Mouse (Mus musculus): Measurements from ENCODE around the gene Scp2.

The Scp2 gene

DNA sequence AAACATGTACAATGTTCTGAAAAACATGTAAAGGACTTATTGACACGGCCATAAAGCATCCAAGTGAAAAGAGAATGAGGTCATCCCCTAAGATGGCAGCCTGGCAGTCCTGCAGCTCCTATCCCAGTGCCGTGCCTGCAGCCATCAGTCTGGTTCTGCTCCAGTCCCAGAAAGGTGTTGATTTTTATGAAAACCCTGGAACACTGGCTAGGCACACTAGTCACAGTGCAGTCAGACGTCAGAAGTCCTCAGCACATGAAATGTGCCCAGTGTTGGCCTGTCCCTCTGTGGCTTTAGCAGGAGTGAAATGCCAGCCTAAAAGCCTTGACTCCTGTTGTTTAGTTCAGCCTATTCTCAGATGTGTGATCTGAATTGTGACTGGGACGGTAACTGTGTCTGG lies 84.0 kb downstream of the Scp2 start:
- no peak for DNase-seq (ENCODE audit: low read depth, low spot score)

DNA sequence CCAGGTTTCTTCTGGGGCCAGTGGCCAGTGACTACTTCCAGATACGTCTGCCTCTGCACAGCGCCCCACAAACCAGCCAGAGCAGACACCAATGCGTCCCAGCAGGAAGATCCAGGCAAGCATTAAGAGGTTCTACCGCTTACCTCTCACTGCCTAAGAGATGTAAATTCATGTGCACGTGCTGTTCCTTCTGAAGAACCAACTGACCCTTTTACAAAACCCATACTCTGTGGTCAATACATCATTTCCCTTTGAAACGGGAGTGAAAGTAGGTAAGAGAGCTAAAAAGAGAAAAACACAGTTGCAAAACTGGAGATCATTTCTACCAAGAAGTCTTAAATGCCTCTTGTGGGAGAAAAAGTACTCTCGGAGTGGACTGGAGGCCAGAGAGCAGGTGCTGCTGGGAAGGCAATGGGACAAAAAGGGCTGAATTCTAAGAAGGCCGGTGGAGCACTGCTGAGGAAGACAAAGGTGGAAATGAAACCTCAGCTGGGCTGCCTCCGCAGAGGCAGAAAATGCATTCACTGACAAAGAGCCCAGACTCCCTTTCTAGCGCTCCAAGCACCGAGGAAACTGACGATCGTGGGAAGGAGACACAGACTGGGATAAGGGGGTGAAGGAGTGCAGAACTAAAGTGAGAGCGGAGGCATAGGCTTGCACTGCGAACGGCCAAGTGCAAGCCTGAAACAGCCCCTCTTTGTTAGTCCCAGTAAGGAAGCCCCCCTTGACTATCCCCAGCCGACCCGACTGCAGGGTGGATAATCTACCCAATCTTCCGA lies 85.0 kb downstream of the Scp2 start:
- no peak for DNase-seq (ENCODE audit: low read depth, low spot score)

DNA sequence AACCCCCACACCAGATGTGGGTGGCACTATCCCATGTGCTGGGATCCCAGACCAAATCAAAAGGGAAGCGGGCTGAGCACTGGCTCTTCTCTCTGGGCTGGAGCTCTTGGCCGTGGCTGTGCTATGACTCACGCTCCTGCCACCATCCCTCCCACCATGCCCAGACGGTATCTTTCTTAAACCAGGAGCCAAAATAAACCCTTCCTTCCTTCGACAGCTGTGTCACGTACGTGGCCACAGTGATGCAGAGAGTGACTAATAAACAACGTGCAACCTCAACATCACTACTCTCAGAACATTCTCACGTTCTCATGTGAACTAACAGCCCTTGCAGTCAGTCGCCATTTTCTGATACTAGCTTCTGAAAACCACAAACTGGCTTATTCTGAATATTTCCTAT lies 86.6 kb downstream of the Scp2 start:
- DNase-seq (ENCODE audit: low read depth, low spot score) = no peak

DNA sequence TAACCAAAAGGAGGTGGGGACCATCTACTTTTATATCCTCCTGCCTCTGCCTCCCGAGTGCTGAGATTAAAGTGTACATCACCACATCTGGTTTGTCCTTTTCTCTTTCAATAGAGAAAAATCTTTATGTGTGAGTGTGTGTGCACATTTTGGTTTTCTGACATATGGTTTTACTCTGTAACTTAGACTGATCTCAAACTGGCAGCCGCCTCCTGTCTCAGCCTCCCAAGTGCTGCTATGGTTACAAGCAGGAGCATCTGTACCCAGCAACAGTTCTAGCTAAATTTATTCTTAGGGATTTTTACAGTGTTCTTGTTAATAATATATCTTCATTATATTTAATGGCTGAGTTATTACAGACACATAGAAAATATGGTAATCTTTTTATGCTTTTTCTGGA lies 87.6 kb downstream of the Scp2 start:
- no peak for DNase-seq (ENCODE audit: low read depth, low spot score)

DNA sequence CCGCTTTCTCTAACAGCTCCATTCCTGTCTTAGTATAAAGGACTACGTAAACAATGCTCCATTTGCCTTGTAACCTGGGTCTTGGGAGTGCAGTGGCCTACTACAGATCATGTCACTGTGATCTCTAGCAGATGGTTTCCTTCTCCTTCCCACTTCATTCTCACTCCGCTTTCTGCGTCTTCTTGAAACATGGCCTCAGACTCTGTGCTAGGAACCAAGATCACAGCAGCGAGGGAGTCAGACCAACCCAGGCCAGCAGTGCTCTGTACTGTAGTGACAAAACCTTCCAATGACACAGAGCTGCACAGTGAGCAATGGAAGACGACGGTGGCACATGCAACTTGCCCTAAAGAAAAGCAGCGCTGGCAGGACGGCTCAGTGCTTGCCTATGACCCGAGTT lies 88.9 kb downstream of the Scp2 start:
- DNase-seq (ENCODE audit: low read depth, low spot score) = no peak

DNA sequence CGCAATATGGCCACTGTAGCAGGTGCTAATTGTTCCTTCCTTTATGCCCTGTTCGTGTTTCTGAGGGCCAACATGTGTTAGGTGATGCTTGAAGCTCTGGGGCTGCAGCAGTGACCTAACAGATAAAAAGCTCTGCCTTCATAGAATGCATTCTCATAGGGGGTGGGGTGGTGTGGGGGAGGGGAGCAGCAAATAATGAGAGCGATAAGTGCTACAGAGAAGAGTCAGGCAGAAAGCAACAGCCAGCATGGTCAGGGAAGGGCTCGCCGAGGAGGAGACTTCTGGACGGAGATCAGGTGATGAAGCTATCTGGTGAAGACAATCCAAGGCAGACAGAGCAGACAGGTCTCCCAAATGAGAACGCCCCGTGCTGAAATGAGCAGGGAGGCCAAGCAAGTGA lies 92.1 kb downstream of the Scp2 start:
- no peak for DNase-seq (ENCODE audit: low read depth, low spot score)

DNA sequence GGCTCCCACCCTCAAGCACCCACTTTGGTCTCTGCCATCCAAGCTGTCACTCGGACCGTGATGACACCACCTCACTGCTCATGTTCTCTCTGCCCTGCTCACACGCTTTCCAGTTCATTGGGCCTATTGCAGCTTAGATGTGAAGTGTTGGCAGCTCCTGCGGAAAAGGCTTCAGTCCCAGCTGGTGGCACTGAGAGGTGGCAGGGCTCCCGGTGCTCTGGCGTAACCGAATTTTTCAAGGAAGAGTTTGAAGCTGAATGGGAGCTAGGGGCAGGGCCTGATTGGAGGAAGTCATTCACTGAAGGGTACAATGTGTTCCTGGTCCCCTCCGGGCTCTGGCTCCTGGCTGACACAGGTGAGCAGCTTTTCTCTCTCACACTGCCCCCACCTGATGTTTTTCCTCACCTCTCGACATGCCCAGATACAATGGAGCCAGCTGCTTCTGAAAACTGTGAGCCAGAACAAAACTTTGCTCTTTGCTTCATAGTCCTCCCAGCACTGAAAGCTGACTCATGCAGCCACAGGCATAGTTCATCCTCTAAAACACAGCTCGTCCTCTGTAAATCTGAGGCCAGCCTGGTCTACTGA lies 93.0 kb downstream of the Scp2 start:
- DNase-seq (ENCODE audit: low read depth, low spot score) = no peak

DNA sequence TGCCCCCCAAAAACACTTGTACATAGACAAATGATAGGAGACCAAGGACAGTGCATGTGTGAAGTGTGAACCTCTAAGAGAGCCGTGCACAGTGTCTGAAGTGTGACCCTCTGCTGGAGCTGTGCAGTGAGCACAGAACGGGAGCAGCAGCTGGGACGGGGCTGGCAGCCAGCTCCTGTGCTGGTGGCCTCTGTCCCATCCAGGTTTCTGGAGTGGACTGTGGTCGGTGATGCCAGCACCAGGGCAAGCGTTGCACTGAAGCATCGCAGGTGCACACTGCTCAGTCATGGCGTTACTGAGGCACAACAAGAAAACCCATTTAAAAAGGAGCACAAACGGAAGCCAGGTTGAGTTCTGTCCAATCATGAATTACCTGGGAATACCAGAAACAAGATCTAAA lies 98.7 kb downstream of the Scp2 start:
- no peak for DNase-seq (ENCODE audit: low read depth, low spot score)

DNA sequence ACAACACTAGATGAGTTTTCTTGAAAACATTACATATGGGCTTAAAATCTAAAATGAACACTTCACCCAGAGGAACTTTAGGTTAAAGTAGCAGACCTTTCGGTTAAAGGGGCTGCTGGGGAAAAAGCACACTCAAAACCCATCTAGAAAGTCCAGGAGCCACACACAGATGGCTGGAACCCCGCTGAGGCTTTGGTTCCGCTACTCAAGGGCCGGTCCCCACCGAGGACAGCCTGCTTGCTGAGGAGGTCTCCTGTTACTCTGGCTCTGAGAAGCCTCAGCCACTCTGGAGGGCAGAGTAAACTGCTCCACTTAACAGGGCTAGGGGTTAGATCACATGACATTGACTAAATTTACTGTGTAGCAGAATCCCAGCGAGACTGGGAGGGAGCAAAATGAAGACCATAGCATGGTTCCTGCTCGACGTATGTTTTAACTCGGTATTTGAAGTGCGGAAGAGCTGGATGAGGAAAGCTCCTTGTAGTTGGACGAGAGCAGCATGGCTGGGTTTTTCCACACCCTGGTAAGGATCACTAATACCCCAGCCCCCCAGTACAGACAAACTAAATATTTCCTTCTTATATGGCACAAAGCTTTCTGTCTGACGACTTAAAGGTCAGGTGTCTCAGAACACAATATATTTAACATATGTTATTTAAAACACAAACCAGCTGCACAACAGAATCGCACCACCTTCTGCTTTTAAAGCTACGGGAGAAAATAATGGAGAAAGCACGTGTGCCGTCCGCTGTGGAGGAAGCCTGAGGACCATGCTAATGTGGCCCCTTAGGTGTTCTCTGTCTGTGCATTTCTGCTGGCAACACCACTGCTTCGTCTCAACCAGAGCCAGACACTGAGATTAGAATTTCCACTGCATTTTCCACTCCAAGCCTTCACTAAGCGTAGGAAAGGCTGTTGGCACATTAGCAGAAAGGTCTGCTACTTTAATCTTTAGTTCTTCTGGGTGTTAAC lies 99.4 kb downstream of the Scp2 start:
- DNase-seq (ENCODE audit: low read depth, low spot score) = no peak

DNA sequence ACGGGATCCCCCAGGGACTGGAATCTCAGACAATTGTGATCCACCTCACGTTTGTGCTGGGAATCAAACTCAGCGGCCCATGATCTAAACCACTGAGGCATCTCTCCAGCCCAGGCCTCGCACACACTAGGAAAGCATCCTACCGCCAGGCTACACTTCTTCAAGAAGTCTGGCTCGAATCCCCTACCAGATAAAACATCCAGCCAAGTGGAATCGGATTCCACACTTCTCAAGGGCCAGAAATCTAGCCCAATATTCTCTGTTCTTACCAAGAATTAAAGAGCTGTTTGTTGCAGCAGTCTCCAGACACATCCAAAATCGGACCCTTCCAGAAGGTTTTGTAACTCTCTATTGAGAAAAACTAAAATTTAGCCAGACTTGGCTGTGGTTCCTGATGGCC lies 107.8 kb downstream of the Scp2 start:
- no peak for DNase-seq (ENCODE audit: low read depth, low spot score)

DNA sequence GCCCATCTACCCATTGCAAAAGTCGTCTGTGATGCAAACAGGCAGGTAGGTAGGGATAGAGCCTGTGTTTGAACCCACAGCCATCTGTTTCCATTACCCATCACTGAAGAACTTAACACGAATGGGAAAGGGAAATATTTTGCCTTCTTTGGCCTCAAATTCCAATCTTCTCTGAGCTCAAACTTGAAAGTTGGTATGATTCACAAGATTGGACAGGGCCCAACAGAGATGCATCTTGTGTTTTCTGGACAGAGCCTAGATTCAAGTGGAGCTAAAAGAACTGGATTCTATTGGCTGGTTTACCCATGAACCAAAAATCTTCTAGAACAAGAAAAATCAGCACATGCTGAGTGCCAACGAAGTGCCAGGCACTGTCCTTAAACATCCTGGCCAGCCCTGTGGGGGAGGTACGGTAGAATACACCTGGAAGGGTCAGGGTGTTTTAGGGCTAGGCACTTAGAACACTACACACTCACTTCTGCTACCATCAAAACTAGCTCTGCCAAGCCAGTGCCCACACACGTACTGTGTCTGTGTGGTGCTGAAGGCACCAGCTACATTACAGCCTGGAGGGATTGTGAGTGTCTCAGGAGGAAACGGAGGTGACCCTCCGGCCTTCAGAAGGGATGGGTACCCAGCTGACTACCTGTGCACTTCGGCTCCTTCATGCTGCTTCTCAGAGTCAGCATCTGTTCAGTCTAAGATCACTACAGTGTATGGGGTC lies 111.6 kb downstream of the Scp2 start:
- no peak for DNase-seq (ENCODE audit: low read depth, low spot score)

DNA sequence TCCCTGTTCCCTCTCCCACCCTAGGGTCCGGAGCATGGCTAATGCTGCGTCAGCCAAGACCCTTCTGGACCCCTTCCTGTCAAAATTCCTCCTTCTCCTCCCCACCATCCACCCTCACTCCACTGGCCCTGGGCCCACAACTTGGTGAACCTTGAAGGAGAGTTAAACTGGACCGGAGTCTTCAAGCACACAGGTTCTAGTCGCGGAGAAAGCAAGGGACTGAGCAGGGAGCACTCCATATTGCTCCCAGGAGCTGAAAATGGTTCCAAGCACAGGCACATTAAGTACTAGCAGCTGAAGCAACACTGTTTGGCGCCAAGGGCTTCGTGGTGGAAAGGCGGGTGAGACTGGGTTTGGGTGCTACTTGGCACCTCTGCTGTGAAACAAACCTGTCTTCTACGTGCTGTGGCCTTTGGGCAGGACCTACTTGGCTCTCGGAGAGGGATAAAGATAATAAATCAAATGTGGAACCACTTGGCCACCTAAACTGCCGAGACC lies 112.4 kb downstream of the Scp2 start:
- DNase-seq (ENCODE audit: low read depth, low spot score) = no peak

DNA sequence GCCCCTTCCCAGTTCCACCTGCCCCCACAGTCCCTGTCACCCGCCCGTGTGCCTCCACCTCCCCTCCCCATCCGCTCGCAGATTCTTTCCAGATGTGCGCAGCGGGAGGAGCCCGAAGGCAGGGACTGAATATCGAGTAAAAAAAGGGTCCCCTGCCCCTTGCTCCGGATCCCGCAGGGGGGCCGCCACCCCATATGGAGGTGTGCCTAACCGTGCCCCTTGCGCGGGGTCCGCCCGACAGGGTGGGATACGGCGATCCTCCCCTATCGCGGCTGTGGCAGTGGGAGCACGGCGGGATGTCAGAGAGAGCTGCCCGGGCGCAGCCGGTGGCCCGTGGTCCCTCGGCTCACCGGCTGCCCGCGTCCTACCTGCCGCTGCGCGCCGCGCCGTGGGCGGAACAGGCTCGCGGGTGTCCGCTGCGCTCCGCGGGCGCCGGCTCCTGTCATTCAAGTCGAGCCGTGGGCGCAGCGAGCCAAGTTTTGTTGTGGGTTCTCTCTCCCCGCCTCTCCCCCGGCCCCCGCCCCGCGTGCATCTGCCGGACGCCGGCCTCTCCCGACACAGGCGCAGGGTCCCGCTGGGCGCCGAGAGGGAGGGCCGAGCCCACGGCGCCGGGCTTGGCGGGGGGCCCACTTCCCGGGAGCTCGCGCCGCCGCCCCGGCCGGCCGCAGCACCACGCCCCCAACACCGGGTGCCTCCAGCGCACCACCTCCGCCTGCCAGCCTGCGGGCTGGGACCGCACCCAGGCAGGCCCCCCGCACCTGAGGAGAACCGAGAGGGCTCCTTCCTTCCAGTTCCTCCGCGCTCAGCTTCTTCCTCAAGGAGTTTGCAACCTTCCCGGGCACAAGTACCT lies 113.1 kb downstream of the Scp2 start:
- no peak for DNase-seq (ENCODE audit: low read depth, low spot score)

DNA sequence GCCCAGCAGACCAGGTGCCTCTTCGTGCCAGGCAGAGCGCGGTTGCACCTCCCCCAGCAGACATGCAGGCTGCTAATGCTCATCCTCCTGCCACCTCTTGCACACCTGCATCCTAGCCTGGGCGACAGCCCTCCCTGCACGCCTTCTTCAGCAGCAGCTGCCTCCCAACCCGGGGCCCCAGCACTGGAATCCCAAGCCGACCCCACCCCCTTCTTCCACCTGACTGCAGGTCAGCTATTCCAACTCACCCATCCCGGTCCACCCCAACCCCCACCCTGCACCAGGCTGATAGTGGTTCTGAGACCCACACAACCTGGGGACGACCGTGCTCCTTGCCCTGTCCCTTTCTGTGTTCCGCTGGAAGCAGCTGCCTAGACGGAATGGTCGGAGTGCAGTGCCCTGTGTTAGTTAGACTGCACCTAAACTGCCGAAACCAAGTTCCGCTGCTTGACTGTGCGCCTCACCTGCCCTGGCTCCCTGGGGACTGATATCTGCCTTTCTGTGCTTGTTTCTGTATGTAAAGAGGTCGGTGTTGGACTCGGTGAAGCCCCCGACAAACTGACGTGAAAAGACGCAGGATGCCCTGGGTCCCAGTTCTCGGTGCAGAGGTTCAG lies 113.8 kb downstream of the Scp2 start:
- no peak for DNase-seq (ENCODE audit: low read depth, low spot score)

DNA sequence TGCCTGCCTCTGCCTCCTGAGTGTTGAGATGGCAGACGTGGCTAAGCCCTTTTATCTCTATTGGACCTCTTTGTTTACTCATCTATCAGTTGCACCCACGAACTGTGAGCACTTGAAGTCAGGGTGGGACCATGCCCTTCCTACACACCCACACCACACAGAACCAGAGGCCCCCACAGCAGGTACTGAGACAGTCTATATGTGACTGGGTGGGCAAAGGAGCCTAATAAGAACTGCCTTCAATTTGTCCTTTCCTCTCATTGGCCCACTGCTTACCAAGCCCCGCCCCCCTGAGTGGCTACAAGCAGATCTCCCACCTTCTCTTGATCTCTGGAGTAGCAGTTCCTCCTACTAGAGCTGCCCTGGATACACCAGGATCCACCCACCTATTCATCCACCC lies 118.6 kb downstream of the Scp2 start:
- no peak for DNase-seq (ENCODE audit: low read depth, low spot score)

DNA sequence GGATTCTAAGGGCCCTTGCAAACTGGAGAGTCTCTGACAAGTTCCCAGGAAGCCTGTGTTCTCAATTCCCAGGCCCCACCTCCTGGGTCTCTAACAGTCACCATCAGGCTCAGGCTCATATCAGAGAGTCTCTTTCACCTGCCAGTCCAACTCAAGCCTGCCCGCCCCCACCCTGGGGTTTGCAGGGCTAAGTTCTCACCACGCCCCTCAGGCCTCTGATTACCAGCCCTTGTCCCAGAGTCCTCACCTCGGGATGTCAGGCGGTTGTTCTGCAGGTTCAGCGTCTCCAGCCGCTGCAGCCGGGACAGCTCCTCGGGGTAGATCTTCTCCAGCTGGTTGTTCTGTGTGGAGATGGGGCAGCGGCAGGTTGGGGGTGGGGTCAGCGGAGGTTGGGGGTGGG lies 119.5 kb downstream of the Scp2 start:
- no peak for DNase-seq (ENCODE audit: low read depth, low spot score)

DNA sequence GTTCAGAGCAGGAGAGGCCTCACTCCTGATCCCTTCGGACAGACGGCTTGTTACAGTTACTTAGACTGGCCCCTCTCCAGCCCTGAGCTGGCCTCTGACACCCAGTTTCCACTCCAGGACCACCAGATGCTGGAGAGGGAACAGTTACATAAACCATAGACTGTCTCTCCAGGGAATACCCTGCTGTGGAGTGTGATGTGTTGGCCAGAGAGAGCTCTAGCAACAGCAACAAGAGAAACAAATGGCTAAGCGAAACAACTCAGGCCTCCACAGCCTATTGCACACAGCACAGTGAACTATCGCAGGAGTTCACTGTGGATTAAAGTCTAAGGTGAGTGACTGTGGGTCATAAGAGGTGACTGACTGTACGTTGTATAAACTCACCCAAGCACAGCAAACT lies 120.2 kb downstream of the Scp2 start:
- DNase-seq (ENCODE audit: low read depth, low spot score) = no peak

DNA sequence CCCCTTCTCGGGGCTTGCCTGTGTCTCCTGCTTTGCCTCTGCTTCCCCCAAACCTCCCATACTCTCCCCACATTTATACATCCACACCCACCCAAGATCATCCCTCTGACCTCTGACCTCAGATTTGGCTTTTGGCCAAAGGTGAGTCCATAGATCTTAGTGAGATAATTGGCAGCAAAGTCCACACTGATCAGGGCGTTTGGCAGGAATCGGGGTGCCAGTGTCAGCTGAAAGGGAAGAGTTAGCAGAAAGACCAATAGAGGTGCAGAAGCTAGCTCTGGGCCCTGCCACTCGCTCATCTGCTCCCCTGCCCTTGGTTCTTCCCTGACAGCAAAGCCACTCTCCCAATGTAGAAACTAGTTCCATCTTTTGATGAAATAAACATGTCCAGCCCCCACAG lies 121.6 kb downstream of the Scp2 start:
- no peak for DNase-seq (ENCODE audit: low read depth, low spot score)

DNA sequence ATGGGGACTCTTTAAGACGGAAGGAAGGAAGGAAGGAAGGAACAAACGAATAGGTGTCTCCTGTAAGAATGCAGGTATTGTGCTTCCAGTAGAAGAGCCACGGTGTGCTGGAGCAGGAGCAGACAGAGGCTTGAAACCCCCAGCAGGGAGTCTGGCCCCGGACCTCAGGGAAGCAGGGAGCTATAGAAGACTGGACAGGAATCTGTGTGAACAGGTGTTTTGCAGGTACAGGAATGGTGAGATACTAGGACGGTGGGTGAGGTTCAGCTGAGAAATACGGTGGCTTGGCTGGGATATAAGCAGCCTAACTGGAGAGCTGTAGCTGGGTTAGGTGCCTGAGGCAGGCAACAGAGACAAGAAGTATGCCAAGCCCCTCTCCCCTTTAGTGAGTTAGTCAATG lies 124.6 kb downstream of the Scp2 start:
- no peak for DNase-seq (ENCODE audit: low read depth, low spot score)

Data from retina, postnatal 7 days (tissue).